Mouse (Mus musculus) monocyte, adult 5-6 weeks (primary cell): Measurements from ENCODE around the gene Mbd5. TPM values are rescaled to one million over a fixed set of nuclear protein-coding genes. Genes with fewer than 3 reads are reported as not detected.

Source experiments
- ATAC-seq: fragments of 153-309, 156-312 bp; replicated peaks from 2 replicates; pipeline ENCODE4 v1.8.0; 2017; ENCODE audit warnings: mild to moderate bottlenecking; ENCODE audit not compliant: low TSS enrichment, insufficient number of reproducible peaks, severe bottlenecking, poor library complexity, low FRiP score
- total RNA-seq: library from RNA; stranded (forward); fragments of 200-1000, 200-491, 200-594 nt; gene quantifications from 3 replicates; pipeline ENCODE4 v1.2.3, GENCODE M21; 2017

Mbd5 gene
- total RNA-seq = 10.2 to 37.4 TPM (median 29.3 TPM) in 3 replicates

DNA sequence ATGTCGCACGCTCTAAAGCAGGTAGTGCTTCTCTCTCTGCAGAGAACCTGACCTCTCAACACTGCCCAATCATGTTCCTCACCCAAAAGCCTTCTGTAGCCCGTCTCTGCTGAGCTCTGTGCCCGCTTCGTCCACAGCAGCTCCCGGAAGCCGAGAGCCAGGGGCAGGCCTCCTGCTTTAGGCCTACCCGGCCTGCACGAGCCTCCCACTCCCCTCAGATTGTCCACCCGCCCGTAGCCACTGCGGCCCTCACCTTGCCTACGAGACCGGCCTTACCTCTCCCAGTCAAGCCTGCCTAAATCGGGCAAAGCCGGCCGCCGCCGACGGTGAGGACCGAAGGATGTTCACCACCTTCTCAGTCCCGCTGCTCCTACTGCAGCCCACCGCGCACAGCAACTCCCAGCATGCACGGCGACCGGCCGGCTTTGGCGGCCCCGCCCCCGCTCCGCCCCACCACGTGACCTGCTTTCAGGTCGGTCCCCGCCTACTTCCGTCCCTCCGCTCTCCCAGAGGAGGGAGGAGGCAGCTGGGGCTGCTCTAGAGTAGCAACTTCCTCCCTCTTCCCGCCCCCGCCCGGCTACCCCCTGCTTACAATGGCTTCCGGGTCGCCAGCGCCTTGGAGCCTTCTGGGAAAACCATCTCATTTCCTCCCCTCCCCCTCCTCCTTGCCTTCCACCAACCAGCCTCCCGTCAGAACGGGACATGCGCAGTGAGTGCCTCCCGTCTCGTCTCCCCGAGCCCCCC, at the start of gene Mbd5:
Gene Mbd5 (plus strand): TSS at position 668 of the 744 bp plus-strand sequence.
- peak; percentile 97 for ATAC-seq

- no peak for ATAC-seq
Observed at GRCm38 (mm10) chr2:48908866-48909265, 40.4 kb upstream of the Mbd5 start.

DNA sequence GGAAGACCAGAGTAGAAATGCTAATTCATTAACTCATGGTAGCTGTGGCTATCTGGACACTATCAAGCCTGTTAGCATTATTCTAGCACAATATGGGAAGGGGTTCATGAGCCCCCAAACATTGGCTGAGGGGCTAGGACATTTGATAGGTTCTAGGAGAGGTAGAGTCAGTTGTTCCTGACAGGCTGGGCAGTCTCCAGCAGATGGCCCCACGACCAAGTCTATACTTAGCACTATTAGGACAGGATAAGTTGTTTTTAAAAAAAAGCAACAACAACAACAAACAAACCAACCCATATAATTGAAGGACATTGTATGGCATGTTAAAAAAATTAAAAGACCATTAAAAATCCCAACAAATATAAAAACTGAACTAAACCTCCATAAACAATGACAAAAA, 35.1 kb upstream of the Mbd5 start:
- no peak for ATAC-seq

GRCm38 (mm10) chr2:48915832-48916231, 33.5 kb upstream of the Mbd5 start:
- no peak for ATAC-seq

- ATAC-seq = no peak
Observed at GRCm38 (mm10) chr2:48935058-48935457, 14.2 kb upstream of the Mbd5 start.

DNA sequence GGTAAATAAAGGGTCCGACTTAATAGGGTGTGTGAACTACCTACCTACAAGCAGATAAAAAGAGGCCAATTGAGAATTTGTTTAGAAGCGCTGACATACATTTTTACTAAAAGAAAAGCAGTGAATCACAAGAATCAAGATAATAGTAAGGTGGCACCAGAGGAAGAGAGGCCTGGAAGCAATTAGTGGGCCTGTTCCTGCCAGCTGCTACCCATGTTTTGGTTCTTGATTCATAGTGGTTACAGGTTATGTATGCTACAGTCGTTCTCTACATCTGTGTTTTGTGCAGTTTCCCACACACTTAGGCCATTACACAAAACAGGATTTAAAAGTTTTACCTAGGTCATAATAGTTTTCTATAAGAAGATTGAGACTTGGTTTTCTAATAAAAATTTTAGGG, 1.5 kb upstream of the Mbd5 start:
- ATAC-seq = no peak

DNA sequence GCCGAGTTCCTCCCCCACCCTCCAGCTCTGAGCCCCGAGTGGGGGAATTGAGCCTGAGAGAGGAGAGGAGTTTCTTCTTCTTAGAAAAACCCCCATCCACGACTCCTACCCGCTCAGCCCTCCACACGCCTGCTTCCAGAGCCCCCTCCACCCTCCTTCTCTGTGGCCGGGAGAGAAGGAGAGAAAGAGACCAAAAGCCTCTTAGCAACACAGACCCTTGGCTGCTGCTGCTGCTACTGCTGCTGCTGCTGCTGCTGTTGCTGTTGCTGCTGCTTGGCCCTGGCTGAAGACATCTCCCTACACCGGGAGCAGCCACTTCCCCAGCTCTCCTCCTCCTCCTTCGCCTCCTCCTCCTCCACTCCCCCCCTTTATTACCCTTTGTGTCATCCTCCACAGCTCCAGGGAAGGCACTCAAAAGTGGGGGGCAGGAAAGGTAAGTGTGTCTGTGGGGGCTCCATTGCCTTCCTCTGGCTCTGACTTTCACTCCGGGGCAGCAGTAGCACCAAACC, 489 bp downstream of the Mbd5 start:
- peak; percentile 11; the same call in 1 of the 2 replicates for ATAC-seq

GRCm38 (mm10) chr2:48950252-48950315, 776 bp downstream of the Mbd5 start, which contains the start of gene Orc4:
Gene Orc4, minus strand, starts transcription at chr2:48950277.
- ATAC-seq = no peak

GRCm38 (mm10) chr2:48950316-48950880, 1.1 kb downstream of the Mbd5 start:
- ATAC-seq = no peak

DNA sequence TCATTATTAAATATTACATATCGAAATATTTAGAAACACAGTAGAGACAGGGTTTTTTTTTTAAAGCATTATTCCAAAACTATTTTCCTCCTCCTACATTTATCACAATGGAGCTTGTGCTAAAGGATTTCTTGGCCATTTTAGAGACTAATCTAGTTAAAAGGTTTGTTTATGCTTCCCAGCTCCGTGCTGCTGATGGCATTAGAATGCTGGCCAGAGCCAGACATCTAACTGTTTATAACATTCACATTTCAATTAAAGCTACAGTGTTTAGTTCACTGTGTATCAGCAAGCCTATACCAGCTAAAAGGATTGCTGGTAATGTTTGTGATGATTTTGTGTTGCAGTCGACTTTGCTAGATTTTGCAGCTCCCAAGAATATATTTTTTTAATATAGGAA, 7.3 kb downstream of the Mbd5 start:
- no peak for ATAC-seq

GRCm38 (mm10) chr2:48978920-48979319, 29.6 kb downstream of the Mbd5 start:
- ATAC-seq = no peak

GRCm38 (mm10) chr2:48990322-48990721, 41.0 kb downstream of the Mbd5 start:
- no peak for ATAC-seq

DNA sequence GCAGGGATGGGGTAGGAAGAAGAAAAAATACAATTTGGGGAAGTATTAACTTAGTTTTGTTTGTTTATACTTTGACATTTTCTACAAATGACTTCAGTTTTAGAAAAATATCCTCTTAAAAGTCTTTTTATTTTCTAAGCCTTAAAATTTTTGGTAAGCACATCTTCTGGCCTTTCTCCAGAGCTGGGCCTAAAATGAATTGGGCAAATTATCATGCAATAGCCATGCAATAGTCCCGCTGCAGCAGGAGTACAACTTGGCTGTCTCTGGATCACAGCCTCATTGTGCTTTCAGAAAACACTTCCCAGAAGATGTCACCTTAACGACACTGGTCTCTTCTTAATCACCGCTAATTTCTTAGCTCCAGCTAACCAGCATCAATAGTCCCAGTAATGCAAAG, 91.2 kb downstream of the Mbd5 start:
- ATAC-seq = no peak

DNA sequence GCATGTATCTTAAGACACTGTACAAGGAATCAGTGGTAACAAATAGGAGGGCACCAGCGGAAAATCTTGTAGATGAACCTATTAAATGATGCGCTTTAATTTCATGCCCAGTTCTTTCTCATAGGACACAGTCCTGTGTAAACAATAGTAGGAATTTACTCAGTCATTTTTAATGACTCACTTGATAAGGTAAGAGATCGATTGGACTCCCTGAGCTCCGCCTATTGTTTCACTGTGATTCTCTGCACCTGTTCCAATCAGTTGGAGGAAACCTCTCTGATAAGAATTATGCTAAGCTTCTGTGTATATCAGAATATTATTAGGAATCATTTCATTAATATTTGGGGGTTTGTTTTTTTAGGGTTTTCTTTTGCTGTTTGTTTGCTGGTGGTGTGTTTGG, 100.7 kb downstream of the Mbd5 start:
- ATAC-seq = no peak

DNA sequence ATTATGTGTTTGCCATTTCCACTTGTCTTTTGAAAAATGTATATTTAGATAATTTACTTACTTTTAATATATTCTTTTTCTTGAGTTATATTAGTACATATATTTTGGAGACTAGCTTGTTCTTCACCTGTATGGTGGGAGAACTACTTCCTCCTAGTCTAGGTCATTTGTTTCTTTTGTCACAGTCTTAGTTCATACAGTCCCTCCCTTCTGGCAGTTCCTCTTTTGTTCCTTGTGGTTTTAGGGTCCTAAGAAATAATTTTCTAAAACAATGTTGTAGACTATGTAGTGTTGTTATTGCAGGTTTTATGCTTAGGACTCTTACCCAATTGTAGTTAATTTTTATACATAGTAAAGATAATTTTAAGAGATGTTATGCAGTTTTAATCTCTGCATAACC, 118.6 kb downstream of the Mbd5 start:
- ATAC-seq = no peak

GRCm38 (mm10) chr2:49084966-49085365, 135.7 kb downstream of the Mbd5 start:
- no peak for ATAC-seq

DNA sequence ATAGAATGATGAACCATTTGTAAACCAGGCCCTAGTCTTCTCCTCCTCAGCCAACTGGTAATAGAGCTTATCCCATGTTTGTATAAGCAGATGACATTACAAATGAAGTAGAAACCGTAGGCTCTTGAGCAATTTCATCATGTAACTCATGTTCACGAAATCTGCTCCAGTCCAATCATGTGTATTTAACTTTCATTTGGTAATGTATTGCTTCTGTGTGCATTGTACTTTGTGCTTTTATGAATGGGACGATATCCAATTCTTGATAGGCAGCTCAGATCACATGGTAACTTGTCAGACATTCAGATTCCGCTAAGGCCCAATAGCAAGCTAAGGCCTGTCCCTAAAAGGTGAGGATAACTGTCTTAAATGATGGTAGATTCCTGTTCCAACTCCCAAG, 141.5 kb downstream of the Mbd5 start:
- ATAC-seq = no peak

DNA sequence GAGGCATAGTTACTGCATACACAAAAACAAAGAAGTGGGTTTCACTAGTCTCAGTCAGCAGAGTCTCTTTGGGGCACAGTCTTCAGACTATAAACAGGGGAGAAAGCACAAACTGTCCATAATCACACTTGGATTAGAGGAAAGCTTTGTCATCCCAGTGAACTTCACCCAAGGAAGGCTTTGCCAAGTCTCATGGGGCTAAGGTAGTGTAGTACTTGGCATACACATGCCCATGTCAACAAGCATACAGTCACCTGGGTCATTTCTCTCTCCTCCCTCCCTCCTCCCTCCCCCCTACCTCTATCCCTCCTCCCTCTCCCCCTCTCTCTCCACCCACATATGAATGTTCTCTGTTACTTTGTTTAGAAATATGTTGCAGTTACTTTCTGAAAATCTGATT, 147.5 kb downstream of the Mbd5 start:
- ATAC-seq = no peak

DNA sequence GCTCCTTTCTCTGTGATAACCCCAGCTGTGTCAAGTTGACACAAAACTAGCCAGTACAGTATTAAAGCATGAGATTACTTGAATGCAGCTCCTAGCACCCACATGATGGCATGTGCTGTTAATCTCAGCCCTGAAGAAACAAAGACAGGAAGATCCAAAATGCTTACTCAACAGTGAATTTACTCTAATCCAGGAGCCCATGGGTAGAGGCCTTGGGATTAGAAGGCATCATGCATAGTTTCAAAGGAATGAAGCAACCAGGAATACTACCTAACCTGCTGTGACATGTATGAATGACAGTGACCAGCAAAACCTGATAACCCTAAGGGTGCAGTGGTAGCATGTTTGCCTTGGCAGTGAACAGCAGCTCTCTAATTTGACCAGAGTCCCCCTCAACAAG, 159.6 kb downstream of the Mbd5 start:
- ATAC-seq = no peak

DNA sequence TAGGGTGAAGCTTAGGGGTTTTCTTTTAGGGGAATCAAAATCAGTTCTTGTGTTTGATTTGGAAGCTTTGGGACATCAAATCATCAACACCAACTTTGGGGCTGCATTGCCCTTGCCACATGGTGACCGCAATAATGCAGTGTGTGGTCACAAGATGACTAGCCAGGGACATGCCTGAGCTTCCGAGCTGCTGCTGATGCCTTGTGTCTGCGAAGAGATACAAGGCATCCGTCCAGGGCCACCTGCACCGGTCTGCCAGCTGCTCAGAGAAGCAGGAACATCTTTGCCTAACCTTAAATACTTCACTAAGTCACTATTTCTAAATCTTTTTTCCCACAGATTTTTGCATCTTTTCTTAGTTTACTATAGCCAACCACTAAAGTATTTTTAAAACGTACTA, 170.6 kb downstream of the Mbd5 start:
- ATAC-seq = no peak

GRCm38 (mm10) chr2:49121603-49122002, 172.3 kb downstream of the Mbd5 start:
- ATAC-seq = no peak
